ENCODE assay signal across 18 mouse cellular contexts in genomic region chr12:80855581-80855980, GRCm38 (mm10).
A peak's percentile ranks its signal among the peaks of the same experiment; 100 is the strongest.
DNase-seq lines count a peak whose midpoint lies in the region; ATAC-seq and TF ChIP-seq lines count a peak whose summit lies in the region.
"Had no signal": no experiment of that assay in that cellular context is flagged by ENCODE, and none has a peak within 500 bp of the region (broad histone marks: within the 10 kb centered on the region; RNA-seq: fewer than 3 reads in every experiment).

No protein-coding gene starts in this region.

- DNase-seq in heart, postnatal 36 days = no peak
- no peak for DNase-seq in lung, postnatal 0 days (ENCODE audit: low spot score)
- no peak for DNase-seq in lung, postnatal 25 days (ENCODE audit: low spot score)
- DNase-seq in ZHBTc4 (ENCODE audit: low read depth, low spot score) = peak; percentile 56
- no peak for DNase-seq in liver, postnatal 0 days
- DNase-seq in cerebellum, adult 18-20 months = no peak
- DNase-seq: adrenal gland, postnatal 10 days; embryo, embryonic 11 days; forebrain, postnatal 0 days; lung, adult 18-20 months; lung, postnatal 36 days; midbrain, embryonic 14.5 days; right cerebral cortex, postnatal 25 days had no signal

- TF ChIP-seq CTCF in lung, postnatal 0 days (IDR thresholded peaks at IDR 0.05) = no peak
- no peak for TF ChIP-seq CTCF in liver, postnatal 0 days (IDR thresholded peaks at IDR 0.05; ENCODE audit: low read depth)

- H3K27me3 ChIP-seq in heart, embryonic 15.5 days = no peaks in the 10 kb centered on the region
- no peaks in the 10 kb centered on the region for H3K27me3 ChIP-seq in lung, postnatal 0 days (replicated peaks; ENCODE audit: insufficient read depth, low read length)
- no peaks in the 10 kb centered on the region for H3K27me3 ChIP-seq in liver, postnatal 0 days (ENCODE audit: insufficient read depth, low read length)
- H3K27me3 ChIP-seq: hindbrain, embryonic 15.5 days; kidney, embryonic 15.5 days; limb, embryonic 12.5 days had no signal

- H3K27ac ChIP-seq in heart, embryonic 15.5 days = peak overlapping the region; percentile 33; the same call in 1 of the 2 replicates
- H3K27ac ChIP-seq in lung, postnatal 0 days (ENCODE audit: low read length) = peak overlapping the region; percentile 66; the same call in 1 of the 2 replicates
- H3K27ac ChIP-seq in liver, postnatal 0 days (ENCODE audit: low read depth) = peak overlapping the region; percentile 78
- H3K27ac ChIP-seq: hindbrain, embryonic 15.5 days; kidney, embryonic 15.5 days; limb, embryonic 12.5 days had no signal

- intact Hi-C loops in heart, postnatal 36 days (cut with DNase I) = no loop called here

- 22% methylated on average over 1 of the region's 1 CpGs for WGBS in heart, embryonic 15.5 days
- WGBS in lung, postnatal 0 days = 47% methylated on average over 1 of the region's 1 CpGs
- WGBS in liver, postnatal 0 days (ENCODE audit: insufficient replicate concordance) = 61% methylated on average over 1 of the region's 1 CpGs

- no peak overlapping the region for H3K4me3 ChIP-seq in heart, embryonic 15.5 days
- H3K4me3 ChIP-seq in lung, postnatal 0 days (ENCODE audit: low read depth, low read length) = no peak overlapping the region
- H3K4me3 ChIP-seq in liver, postnatal 0 days (ENCODE audit: low read depth, low read length) = no peak overlapping the region
- H3K4me3 ChIP-seq: hindbrain, embryonic 15.5 days; kidney, embryonic 15.5 days; limb, embryonic 12.5 days had no signal

- H3K4me1 ChIP-seq in heart, embryonic 15.5 days (replicated peaks) = peaks cover 28% of the 10 kb centered on the region
- peaks cover 22% of the 10 kb centered on the region; the same call in 1 of the 2 replicates for H3K4me1 ChIP-seq in lung, postnatal 0 days (ENCODE audit: insufficient read depth, low read depth, low read length)
- H3K4me1 ChIP-seq in liver, postnatal 0 days (ENCODE audit: insufficient read depth) = peaks cover 31% of the 10 kb centered on the region
- H3K4me1 ChIP-seq: limb, embryonic 12.5 days had no signal

- no peak overlapping the region for H3K9ac ChIP-seq in heart, embryonic 15.5 days
- no peak overlapping the region for H3K9ac ChIP-seq in lung, postnatal 0 days (replicated peaks; ENCODE audit: low read depth)
- no peak overlapping the region for H3K9ac ChIP-seq in liver, postnatal 0 days (replicated peaks)
- H3K9ac ChIP-seq: forebrain, postnatal 0 days; hindbrain, embryonic 15.5 days; kidney, embryonic 15.5 days; limb, embryonic 12.5 days had no signal

- no peak for ATAC-seq in heart, embryonic 15.5 days (replicated peaks; ENCODE audit: insufficient number of reproducible peaks, insufficient read depth, low FRiP score, low read depth)
- no peak for ATAC-seq in lung, postnatal 0 days
- no peak for ATAC-seq in liver, postnatal 0 days
- ATAC-seq: forebrain, postnatal 0 days; intestine, postnatal 0 days had no signal

- H3K36me3 ChIP-seq in heart, embryonic 15.5 days = no peaks in the 10 kb centered on the region
- H3K36me3 ChIP-seq in lung, postnatal 0 days (ENCODE audit: insufficient read depth, low read length) = no peaks in the 10 kb centered on the region
- H3K36me3 ChIP-seq in liver, postnatal 0 days (replicated peaks; ENCODE audit: insufficient read depth, low read length) = peaks cover 2% of the 10 kb centered on the region; the same call in 1 of the 2 replicates
- H3K36me3 ChIP-seq: hindbrain, embryonic 15.5 days; kidney, embryonic 15.5 days had no signal

- no peak overlapping the region for H3K4me2 ChIP-seq in heart, embryonic 15.5 days
- H3K4me2 ChIP-seq in lung, postnatal 0 days (replicated peaks; ENCODE audit: low read depth, low read length) = no peak overlapping the region
- no peak overlapping the region for H3K4me2 ChIP-seq in liver, postnatal 0 days (ENCODE audit: low read depth, low read length)
- H3K4me2 ChIP-seq: hindbrain, embryonic 15.5 days; kidney, embryonic 15.5 days; limb, embryonic 12.5 days had no signal

- no peaks in the 10 kb centered on the region for H3K9me3 ChIP-seq in heart, embryonic 15.5 days (replicated peaks)
- H3K9me3 ChIP-seq in lung, postnatal 0 days (ENCODE audit: low read length) = no peaks in the 10 kb centered on the region
- H3K9me3 ChIP-seq in liver, postnatal 0 days (ENCODE audit: low read length) = no peaks in the 10 kb centered on the region
- H3K9me3 ChIP-seq: hindbrain, embryonic 15.5 days; kidney, embryonic 15.5 days; limb, embryonic 12.5 days had no signal

- TF ChIP-seq EP300 in lung, postnatal 0 days (IDR thresholded peaks at IDR 0.05) = no peak
- TF ChIP-seq EP300 in liver, postnatal 0 days (IDR thresholded peaks at IDR 0.05; ENCODE audit: low read depth) = no peak
